Mouse (Mus musculus): ENCODE results near the gene Cfap97d1.

The Cfap97d1 gene

GRCm38 (mm10) chr11:102040138-102040524 lies 56.1 kb downstream of the Cfap97d1 start:
- DNase-seq = peak; percentile 82

GRCm38 (mm10) chr11:102040646-102041045 lies 56.6 kb downstream of the Cfap97d1 start:
- DNase-seq = no peak

- DNase-seq = no peak
Observed at GRCm38 (mm10) chr11:102041350-102041949, 57.4 kb downstream of the Cfap97d1 start, which contains the start of gene Cd300lg. Gene Cd300lg, plus strand, starts transcription at chr11:102041509.

Data from right cerebral cortex, postnatal 14 days (tissue).